Mouse (Mus musculus): ENCODE results near the gene S100a3.

S100a3 gene

DNA sequence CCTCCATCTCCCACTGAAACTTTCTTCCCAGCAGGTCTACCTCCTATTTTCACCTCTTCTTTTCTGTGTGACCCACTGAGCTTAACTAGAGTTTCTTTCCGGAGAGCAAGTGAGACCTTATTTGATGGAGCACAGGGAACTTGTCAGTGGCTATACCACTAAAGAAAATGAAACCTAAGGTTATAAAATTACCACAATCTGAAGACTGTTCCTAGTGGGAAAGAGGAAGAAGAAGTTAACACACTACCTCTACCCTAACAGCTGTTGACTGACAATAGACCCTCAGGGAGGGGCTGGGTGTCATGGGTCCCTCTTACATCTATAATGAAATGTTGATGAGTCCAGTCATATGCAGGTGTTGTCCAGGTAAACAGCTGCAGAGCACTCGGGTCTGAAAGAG, 71.6 kb downstream of the S100a3 start:
- no peak for DNase-seq

GRCm38 (mm10) chr3:90638511-90639275, 78.3 kb downstream of the S100a3 start:
- DNase-seq, result no peak

GRCm38 (mm10) chr3:90639511-90640154, 79.3 kb downstream of the S100a3 start:
- no peak for DNase-seq

GRCm38 (mm10) chr3:90640981-90641380, 80.6 kb downstream of the S100a3 start:
- no peak for DNase-seq

- DNase-seq, result peak; percentile 58
Observed at GRCm38 (mm10) chr3:90644220-90644619, 83.8 kb downstream of the S100a3 start.

- no peak for DNase-seq
Observed at GRCm38 (mm10) chr3:90647291-90647690, 86.9 kb downstream of the S100a3 start.

GRCm38 (mm10) chr3:90648981-90649380, 88.6 kb downstream of the S100a3 start:
- no peak for DNase-seq

DNA sequence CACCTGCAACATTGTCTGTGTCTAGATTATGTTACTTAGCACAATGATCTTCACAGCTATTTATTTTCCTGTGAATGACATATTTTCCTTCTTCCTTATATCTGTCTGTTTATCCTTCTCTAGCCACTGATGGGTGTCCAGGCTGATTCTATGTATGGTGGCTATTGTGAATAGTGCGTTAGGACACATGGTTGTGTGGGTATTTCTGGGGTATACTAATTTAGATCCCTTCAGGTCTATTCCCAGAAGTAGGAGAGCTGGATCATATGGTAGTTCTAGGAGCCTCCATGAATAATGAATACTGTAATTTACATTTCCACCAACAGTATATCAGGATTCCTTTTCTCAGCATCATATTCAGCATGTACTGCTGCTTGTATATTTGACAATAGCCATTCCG, 89.5 kb downstream of the S100a3 start:
- no peak for DNase-seq

Measured in right cerebral cortex, postnatal 14 days (tissue).